Mouse (Mus musculus) layer of hippocampus, postnatal 36 days (tissue): ENCODE measurements at regions not wholly inside any gene's neighbourhood (a gene's known extent, or its start where the extent isn't known, plus 50 kb on each side); places are given as distances from the start of the nearest gene placed in this dataset.
A peak's percentile ranks its signal among the peaks of the same experiment; 100 is the strongest.

Source experiments
- DNase-seq, 2 experiments: peaks; one replicate each; pipeline ENCODE4 v3.0.0; 2022

- peak; percentile 41 to 57 for DNase-seq
Measured at GRCm38 (mm10) chr13:102593405-102594200, 99.8 kb upstream of the Cd180 start.

DNA sequence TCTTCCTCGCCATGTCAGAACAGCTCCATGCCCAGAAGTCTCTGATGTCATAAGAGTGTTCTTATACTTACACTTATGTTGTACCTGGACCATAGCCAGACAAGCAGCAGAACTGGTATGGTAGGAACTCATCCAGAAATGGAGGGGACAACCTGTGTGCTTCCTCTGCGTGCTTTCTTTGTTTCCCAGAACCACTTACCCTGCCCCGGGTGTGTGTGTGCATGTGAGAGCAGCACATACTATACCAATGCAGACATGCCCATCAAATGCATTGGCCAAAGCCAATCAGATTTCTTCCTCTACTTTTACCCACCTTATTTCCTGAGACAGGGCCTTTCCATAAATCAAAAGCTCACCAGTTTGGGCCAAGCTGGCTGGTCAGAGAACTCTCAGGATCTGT, 99.2 kb upstream of the Cd180 start:
- DNase-seq = no peak

DNA sequence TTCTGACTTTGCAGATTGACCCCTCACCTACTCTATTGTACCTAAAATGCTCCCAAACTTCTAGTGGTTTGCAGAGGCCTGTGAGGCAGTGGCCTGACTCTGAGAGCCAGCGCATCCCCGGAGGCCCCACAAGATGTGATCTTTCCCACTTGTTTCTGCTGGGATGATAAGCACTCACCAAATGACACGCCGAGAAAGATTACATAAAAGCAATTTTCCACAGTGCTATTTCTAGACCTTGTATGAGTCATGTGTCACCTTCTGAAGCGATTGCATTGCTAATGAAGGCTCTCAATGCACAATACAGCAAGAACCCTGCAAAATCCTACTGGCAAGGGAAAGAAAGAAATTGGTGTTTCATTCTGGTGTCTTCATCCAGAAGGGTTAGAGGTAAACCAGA, 97.8 kb upstream of the Cd180 start:
- DNase-seq = no peak

DNA sequence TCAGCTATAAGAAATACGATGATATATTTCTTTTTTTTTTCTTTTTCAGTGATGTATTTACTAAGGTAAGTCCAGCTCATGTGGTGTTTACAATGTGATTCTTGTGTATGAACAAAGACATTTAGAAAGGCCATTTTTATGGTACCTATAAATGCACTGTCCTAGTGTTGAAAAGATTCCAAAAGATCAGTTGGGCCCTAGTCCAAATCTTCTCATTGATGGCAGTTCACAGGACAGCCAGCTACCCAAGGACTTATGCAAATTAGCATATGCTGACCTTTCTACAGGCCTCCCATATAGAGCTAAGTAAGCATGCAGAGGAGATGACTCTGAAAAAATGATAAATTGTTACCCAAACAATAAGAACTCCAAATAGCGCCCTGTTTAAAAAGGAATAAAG, 97.3 kb upstream of the Cd180 start:
- no peak for DNase-seq

DNA sequence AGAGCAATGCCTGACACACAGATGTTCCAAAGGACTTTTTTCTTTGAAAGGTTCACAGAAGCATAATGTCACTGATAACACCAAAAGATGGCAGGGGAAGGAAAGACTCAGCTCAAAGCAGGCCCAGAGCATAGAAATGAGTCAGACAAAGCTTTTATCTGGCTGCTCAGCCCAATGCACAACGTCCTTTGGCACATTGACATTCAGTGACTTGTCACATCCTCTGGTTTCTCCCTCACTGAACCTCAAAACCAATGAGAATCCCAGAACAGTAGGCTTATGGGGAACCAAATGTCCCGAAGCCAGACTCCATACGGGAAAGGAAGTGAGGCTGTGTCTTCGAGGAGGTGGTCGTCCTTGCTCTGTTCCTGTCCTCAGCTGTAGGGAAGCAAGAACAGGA, 95.2 kb upstream of the Cd180 start:
- no peak for DNase-seq

- no peak for DNase-seq
Measured at GRCm38 (mm10) chr13:102599602-102600001, 93.8 kb upstream of the Cd180 start.

DNA sequence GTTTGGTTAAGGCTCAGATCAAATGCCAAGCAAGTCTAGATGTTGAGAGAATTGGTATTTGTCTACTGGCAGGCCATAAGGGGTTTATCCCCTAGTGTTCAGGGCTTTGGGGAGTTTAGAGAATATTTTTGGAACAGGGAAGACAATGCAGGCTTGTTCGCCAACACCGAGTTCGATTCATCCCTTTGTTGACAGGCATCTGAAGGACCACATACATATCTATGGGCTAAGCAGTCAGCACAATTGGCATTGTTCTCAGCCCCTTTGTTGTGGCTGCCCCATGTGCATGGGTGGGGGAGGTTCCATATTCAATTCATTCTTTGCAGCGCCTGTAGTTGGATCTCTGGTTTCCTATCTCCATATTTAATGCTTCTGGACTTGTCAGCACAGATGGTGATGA, 93.3 kb upstream of the Cd180 start:
- DNase-seq = no peak

GRCm38 (mm10) chr13:102624461-102624860, 68.9 kb upstream of the Cd180 start:
- no peak for DNase-seq

DNA sequence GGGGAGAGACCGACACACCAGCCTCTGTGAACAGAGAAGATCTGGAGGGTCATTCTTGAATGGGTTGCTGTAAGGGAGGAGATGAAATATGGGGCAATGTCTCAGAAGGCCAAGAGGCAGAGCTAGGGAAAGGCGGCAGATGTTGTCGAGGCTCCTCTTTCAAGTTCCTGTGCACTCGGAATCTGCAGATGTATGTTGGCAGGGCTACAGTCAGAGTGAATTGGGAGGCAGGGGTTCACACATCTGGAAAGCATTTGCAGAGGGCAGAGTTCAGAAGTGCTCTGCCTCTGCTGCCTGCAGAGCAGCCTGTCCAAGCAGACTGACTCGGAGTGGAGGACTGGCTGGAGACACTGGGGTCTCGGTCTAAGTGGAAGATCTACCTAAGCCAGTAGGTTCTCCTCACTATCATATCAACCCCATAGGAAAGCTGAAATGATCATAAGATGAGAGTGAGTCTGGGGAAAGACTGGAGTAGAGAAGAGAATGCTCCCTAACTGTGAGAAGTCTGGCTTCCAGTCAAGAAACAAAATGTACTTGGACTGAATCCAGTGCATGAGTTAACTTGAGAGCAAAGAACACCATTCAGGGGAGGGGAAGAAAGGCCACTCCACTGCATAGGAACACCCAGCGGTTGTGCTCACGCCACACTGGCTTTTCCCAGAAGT, 68.1 kb upstream of the Cd180 start:
- DNase-seq = peak; percentile 16 to 39

- no peak for DNase-seq
Measured at GRCm38 (mm10) chr13:102625836-102626340, 67.5 kb upstream of the Cd180 start.

- DNase-seq = no peak
Measured at GRCm38 (mm10) chr13:102627786-102628185, 65.6 kb upstream of the Cd180 start.

DNA sequence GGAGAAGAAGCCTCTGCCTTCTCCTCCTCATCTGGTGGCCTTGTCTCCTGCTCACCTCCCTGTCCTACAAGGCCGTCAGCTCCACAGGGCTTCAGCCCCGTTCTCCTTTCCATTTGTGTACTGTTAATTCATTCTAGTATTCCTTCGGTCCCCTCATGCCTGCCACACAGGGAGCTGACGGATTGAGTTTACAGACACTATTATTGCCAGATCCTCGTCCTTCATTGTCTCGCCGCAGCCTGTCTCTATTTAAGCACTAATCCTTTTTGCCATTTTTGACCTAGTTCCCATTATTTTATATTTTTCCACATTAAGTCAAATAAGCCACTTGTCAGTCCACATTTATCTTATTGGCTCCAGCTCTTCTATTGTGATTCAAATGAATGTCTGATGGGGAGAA, 64.2 kb upstream of the Cd180 start:
- no peak for DNase-seq

DNA sequence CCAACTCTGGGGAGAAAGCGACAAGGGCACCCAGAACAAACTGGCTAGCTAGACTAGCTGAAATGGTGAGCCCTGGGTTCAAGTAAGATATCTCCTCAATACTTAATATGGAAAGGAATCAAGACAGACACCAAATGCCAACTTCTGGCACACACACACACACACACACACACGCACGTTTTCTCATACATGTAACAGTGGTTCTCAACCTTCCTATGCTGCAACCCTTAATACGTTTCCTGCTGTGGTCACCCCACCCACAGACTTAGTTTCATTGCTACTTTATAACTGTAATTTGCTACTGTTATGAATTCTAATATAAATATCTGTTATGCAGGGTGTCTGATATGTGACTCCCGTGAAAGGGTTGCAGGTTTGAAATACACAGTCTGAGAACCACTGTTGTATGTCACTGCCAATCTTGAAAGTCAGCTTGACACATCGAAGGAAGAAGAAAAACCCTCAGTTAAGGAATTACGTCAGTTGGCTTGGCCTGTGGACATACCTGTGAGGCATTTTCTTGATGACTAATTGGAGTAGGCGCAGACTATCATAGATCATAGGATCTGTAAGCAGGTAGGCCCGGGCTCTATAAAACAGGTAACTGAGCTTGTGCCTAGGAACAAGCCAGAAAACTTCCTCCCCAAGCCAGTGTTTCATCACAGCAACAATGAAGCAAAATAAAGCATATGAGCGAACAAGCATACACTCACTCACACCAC, 59.0 kb upstream of the Cd180 start:
- no peak for DNase-seq

- no peak for DNase-seq
Measured at GRCm38 (mm10) chr13:102636032-102636431, 57.3 kb upstream of the Cd180 start.

DNA sequence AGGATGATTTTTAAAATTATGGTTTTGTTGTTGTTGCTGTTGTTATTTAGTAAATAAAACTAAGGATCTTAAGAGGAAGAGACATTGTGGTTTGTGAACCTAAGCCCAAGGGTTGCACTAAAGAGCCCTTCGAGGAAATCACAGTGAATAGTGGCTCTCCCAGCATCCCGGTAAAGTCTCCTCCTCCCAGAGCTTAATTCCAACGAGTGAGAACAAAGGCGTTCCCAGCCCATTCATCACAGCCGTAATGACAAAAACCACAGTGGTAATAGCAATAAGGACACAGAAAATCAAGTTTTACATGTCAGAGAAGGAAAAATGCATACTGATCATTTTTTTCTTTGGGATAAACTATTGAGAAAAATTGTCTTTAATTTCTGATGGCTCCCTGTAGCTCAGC, 56.3 kb upstream of the Cd180 start:
- no peak for DNase-seq

GRCm38 (mm10) chr13:102639651-102640050, 53.7 kb upstream of the Cd180 start:
- DNase-seq = no peak

- no peak for DNase-seq
Measured at GRCm38 (mm10) chr13:102640171-102640570, 53.2 kb upstream of the Cd180 start.
